Mouse (Mus musculus) CH12.LX (cell line): Measurements from ENCODE around the gene Commd9. TPM values are rescaled to one million over a fixed set of nuclear protein-coding genes. Genes with fewer than 3 reads are reported as not detected.

ENCODE experiments used
- DNase-seq: peaks from one replicate; pipeline ENCODE4 v3.0.0-alpha.2; 2013; ENCODE audit errors: extremely low read depth
- H3K27ac ChIP-seq: 2 replicates; pipeline ENCODE4 v1.5.1; 2012; ENCODE audit warnings: low read depth, mild to moderate bottlenecking, control low read depth, moderate library complexity; ENCODE audit not compliant: insufficient read depth
- H3K27me3 ChIP-seq: replicated peaks from 2 replicates; pipeline ENCODE3; 2012; ENCODE audit warnings: inconsistent platforms
- H3K36me3 ChIP-seq, 2 experiments: replicated peaks in 1 of 2; 2 replicates each; pipeline versions ENCODE3 to v1.6.1; 2012; ENCODE audit warnings: inconsistent platforms in 1 of 2, low read length in 1 of 2, mild to moderate bottlenecking in 1 of 2, mixed read lengths in 1 of 2, moderate library complexity in 1 of 2; ENCODE audit not compliant: control insufficient read depth in 1 of 2, insufficient read depth in 1 of 2
- H3K4me1 ChIP-seq, 2 experiments: 2 replicates each; pipeline ENCODE4 v1.6.1; 2012; ENCODE audit warnings: inconsistent platforms in 1 of 2, moderate library complexity in 1 of 2; ENCODE audit not compliant: insufficient read depth in 2 of 2, control insufficient read depth in 1 of 2
- H3K4me2 ChIP-seq: 2 replicates; pipeline ENCODE4 v1.6.1; 2012; ENCODE audit warnings: low read depth, mild to moderate bottlenecking, control low read depth; ENCODE audit not compliant: poor library complexity, insufficient read depth, severe bottlenecking
- H3K4me3 ChIP-seq, 3 experiments: fragments of 150-350 bp in 1 of 3; sonication (generic) in 1 of 3; replicated peaks in 1 of 3; 2 replicates each; pipeline versions ENCODE3 to v1.5.1; 2011 to 2012; ENCODE audit warnings: low read depth in 2 of 3, low read length in 2 of 3, mild to moderate bottlenecking in 2 of 3, moderate library complexity in 2 of 3, control low read depth in 1 of 3, improper control_type of control experiment in 1 of 3, inconsistent platforms in 1 of 3, mixed read lengths in 1 of 3; ENCODE audit not compliant: poor library complexity in 1 of 3
- H3K79me2 ChIP-seq: replicated peaks from 2 replicates; pipeline ENCODE4 v1.6.1; 2012; ENCODE audit warnings: mild to moderate bottlenecking, moderate library complexity; ENCODE audit not compliant: control insufficient read depth, poor library complexity, insufficient read depth, severe bottlenecking; ENCODE audit errors: extremely low read depth
- H3K9ac ChIP-seq: 2 replicates; pipeline ENCODE4 v1.6.1; 2012; ENCODE audit warnings: low read depth, mild to moderate bottlenecking, control low read depth, moderate library complexity; ENCODE audit not compliant: insufficient read depth
- H3K9me3 ChIP-seq: replicated peaks from 2 replicates; pipeline ENCODE3; 2012; ENCODE audit warnings: low read length, inconsistent platforms, mixed read lengths
- BHLHE40 ChIP-seq: IDR thresholded peaks from 2 replicates; pipeline ENCODE4 v1.6.1; 2011; ENCODE audit warnings: mild to moderate bottlenecking, low read depth, low read length, improper control_type of control experiment
- CHD2 ChIP-seq: IDR thresholded peaks from 2 replicates; pipeline ENCODE4 v1.6.1; 2011; ENCODE audit warnings: low read length, improper control_type of control experiment
- CTCF ChIP-seq, 2 experiments: IDR thresholded peaks in 1 of 2; conservative IDR thresholded peaks in 1 of 2; 2 replicates each; pipeline ENCODE4 v1.5.1; 2011 to 2012; ENCODE audit warnings: low read depth in 2 of 2, low read length in 2 of 2, improper control_type of control experiment in 1 of 2, inconsistent platforms in 1 of 2, mild to moderate bottlenecking in 1 of 2, moderate library complexity in 1 of 2
- ETS1 ChIP-seq: conservative IDR thresholded peaks from 2 replicates; pipeline ENCODE4 v1.6.1; 2012; ENCODE audit warnings: low read depth, mild to moderate bottlenecking, inconsistent platforms, low read length, improper control_type of control experiment, moderate library complexity
- HCFC1 ChIP-seq: IDR thresholded peaks from 2 replicates; pipeline ENCODE4 v1.6.1; 2012; ENCODE audit warnings: low read depth, mild to moderate bottlenecking, inconsistent platforms, low read length, improper control_type of control experiment
- JUN ChIP-seq: IDR thresholded peaks from 2 replicates; pipeline ENCODE4 v1.6.1; 2011; ENCODE audit warnings: low read depth, mild to moderate bottlenecking, low read length, improper control_type of control experiment, moderate library complexity; ENCODE audit not compliant: insufficient read depth
- JUND ChIP-seq: conservative IDR thresholded peaks from 2 replicates; pipeline ENCODE4 v1.6.1; 2011; ENCODE audit warnings: low read depth, low read length, improper control_type of control experiment
- KAT2A ChIP-seq: IDR thresholded peaks from 2 replicates; pipeline ENCODE4 v1.6.1; 2012; ENCODE audit warnings: low read length, improper control_type of control experiment, inconsistent platforms; ENCODE audit not compliant: insufficient replicate concordance
- MAX ChIP-seq: IDR thresholded peaks from 2 replicates; pipeline ENCODE4 v1.6.1; 2011; ENCODE audit warnings: low read length, improper control_type of control experiment
- MXI1 ChIP-seq: IDR thresholded peaks from 2 replicates; pipeline ENCODE4 v1.6.1; 2011; ENCODE audit warnings: mild to moderate bottlenecking, low read depth, low read length, improper control_type of control experiment
- MYC ChIP-seq: IDR thresholded peaks from 2 replicates; pipeline ENCODE4 v1.6.1; 2011; ENCODE audit warnings: low read depth, mild to moderate bottlenecking, improper control_type of control experiment, low read length
- NELFE ChIP-seq: IDR thresholded peaks from 2 replicates; pipeline ENCODE4 v1.6.1; 2011; ENCODE audit warnings: low read depth, low read length, improper control_type of control experiment
- NRF1 ChIP-seq: IDR thresholded peaks from 2 replicates; pipeline ENCODE4 v1.6.1; 2014; ENCODE audit warnings: low read depth, mild to moderate bottlenecking, inconsistent platforms, low read length, improper control_type of control experiment, moderate library complexity
- PAX5 ChIP-seq: IDR thresholded peaks from 2 replicates; pipeline ENCODE4 v1.6.1; 2012; ENCODE audit warnings: low read length, inconsistent platforms, mixed read lengths
- RAD21 ChIP-seq: IDR thresholded peaks from 2 replicates; pipeline ENCODE4 v1.6.1; 2011; ENCODE audit warnings: low read depth, mild to moderate bottlenecking, low read length, improper control_type of control experiment, moderate library complexity
- SIN3A ChIP-seq: IDR thresholded peaks from 2 replicates; pipeline ENCODE4 v1.6.1; 2012; ENCODE audit warnings: low read length, improper control_type of control experiment, inconsistent platforms
- SMC3 ChIP-seq: IDR thresholded peaks from 2 replicates; pipeline ENCODE4 v1.6.1; 2011; ENCODE audit warnings: low read depth, low read length, improper control_type of control experiment
- TCF12 ChIP-seq: IDR thresholded peaks from 2 replicates; pipeline ENCODE4 v1.6.1; 2014; ENCODE audit warnings: low read depth, mild to moderate bottlenecking, inconsistent platforms, low read length, improper control_type of control experiment
- ZNF384 ChIP-seq: IDR thresholded peaks from 2 replicates; pipeline ENCODE4 v1.6.1; 2012; ENCODE audit warnings: low read depth, low read length, improper control_type of control experiment, inconsistent platforms
- dilution Hi-C: fragments of 300-500 bp; cut with MboI; formaldehyde crosslinking; loops from 2 replicates; pipeline ENCODE4 v1.14.3; 2020; ENCODE audit warnings: low sequenced_read_pairs; ENCODE audit not compliant: extremely low pct_unique_long_range_greater_than_20kb, extremely low pct_ligation_motif_present
- in situ Hi-C: fragments of 300-500 bp; cut with MboI; formaldehyde crosslinking; loops from 3 replicates; pipeline ENCODE4 v1.14.3; 2019; ENCODE audit warnings: low sequenced_read_pairs, low pct_ligation_motif_present, low pct_unique_long_range_greater_than_20kb, mixed read lengths
- polyA plus RNA-seq: library from polyadenylated mRNA; unstranded; fragments of >175 nt; gene quantifications from 2 replicates; pipeline ENCODE4 v1.2.1, GENCODE M21; 2012; ENCODE audit warnings: low read depth; ENCODE audit not compliant: insufficient read length
- total RNA-seq, 2 experiments: library from RNA; depleted of rRNA; stranded (reverse); fragments of 300-350 nt in 1 of 2; fragments of >200 nt in 1 of 2; gene quantifications; 2 replicates each; pipeline ENCODE4 v1.2.3; 2012 to 2014

The Commd9 gene
- total and polyA plus RNA-seq, 3 experiments: 22.3 to 140 (median 26.1) TPM

DNA sequence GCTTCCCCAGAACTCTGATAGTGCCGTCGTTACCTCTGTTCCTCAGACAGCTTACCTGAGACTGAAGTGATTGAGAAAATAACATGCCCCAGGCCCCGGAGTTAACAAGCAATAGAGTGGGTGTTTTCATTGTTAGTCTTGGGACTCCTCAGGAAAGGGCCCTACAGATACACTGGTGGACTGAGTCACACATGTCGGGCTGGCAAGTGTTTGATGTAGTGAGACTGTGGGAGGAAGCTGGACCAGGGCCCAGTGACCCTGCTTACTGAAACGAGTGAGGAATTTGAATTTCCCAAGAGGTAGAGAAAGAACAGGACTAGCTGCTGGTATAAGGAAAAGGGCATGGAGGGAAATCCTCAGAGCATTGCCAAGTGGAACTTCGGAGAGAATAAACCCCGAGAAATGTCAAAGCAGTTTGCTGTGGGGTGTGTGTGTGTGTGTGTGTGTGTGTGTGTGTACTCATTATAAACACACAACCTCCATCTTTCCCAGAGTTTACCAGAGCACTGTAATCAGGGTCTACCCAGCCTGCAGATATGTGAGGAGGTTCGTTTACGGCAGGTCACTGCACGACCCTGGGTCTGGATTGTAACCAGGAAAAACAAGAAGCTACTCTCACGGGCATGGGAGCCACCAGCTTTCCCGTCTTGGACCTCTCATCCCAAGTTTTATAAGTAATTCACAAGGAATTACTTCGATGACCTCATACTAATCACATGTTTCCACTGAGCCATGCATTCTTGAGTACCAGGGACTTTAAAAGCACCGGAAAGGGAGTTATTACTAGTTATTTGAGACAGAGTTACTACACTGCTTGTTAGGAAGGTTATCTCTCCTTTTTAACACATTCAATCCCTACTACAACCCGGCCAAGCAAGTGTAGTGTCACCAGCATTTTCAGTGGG is 23.6 kb upstream of the Commd9 start:
- dilution Hi-C loops (no loop called here), in situ Hi-C loops (no loop called here)
- no peaks in the 10 kb centered on the region for H3K9me3 ChIP-seq
- H3K79me2 ChIP-seq: no peaks in the 10 kb centered on the region
- no peak for TF ChIP-seq KAT2A
- no peak for TF ChIP-seq JUND
- no peak for TF ChIP-seq ETS1
- no peak for TF ChIP-seq TCF12
- no peak overlapping the region for H3K4me3 ChIP-seq
- H3K4me1 ChIP-seq: peaks cover 0 to 3% of the 10 kb centered on the region in 2 experiments; a peak in 1 of 4 replicates
- no peak overlapping the region for H3K27ac ChIP-seq
- H3K9ac ChIP-seq: no peak overlapping the region
- H3K27me3 ChIP-seq: no peaks in the 10 kb centered on the region
- no peak for DNase-seq
- no peak overlapping the region for H3K4me2 ChIP-seq
- no peaks in the 10 kb centered on the region for H3K36me3 ChIP-seq

DNA sequence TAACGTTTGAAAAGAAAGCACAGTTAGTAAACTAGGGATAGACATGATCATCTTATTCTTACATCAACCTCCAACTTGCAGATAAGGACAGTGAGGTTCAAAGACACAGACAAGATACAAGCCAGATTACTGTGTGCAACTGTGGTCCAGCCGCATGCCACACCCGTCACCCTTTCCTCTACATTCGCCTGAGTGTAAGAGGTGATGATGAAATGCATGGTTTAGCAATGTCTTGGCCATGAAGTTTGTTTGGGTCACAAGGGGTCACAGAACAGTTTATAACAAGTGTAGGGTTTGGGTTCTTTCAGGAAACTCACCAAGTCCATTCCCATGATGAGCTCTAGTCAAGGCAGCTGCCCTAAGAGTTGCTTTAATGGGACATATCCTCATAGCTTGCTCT is 17.4 kb upstream of the Commd9 start:
- H3K79me2 ChIP-seq: no peaks in the 10 kb centered on the region
- H3K9me3 ChIP-seq: no peaks in the 10 kb centered on the region
- H3K27ac ChIP-seq: no peak overlapping the region
- no peaks in the 10 kb centered on the region for H3K36me3 ChIP-seq
- no peak overlapping the region for H3K4me3 ChIP-seq
- in situ Hi-C loops (no loop called here), dilution Hi-C loops (no loop called here)
- peaks cover 2% of the 10 kb centered on the region for H3K27me3 ChIP-seq
- DNase-seq: no peak
- no peak overlapping the region for H3K9ac ChIP-seq
- TF ChIP-seq MXI1 (no peak), HCFC1 (no peak), MAX (no peak)
- H3K4me1 ChIP-seq: peaks cover 0 to 6% of the 10 kb centered on the region in 2 experiments; a peak in 2 of 4 replicates
- no peak overlapping the region for H3K4me2 ChIP-seq

DNA sequence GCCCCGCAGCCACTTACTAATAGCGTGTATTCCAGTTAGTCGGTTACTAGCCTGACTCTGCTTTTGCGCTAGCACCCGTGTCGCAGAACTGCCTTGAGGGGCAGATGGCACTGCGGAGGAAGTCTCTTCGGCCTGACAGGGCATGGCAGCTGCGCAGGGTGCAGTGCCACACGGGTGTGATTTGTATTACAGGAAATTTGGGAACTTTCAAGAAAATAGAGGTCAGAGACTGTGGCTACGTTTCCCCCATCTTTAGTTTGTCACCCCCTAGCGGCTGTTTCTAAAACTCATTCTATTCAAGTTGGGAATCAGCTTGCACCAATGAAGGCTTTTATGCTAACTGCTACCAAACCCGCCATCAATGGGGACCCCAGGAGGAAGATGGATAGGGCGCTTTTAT is 14.9 kb upstream of the Commd9 start:
- peak; percentile 56 for DNase-seq
- H3K9me3 ChIP-seq: no peaks in the 10 kb centered on the region
- H3K9ac ChIP-seq: no peak overlapping the region
- H3K27me3 ChIP-seq: peaks cover 2% of the 10 kb centered on the region
- dilution Hi-C loops (no loop called here), in situ Hi-C loops (no loop called here)
- peaks cover 3 to 5% of the 10 kb centered on the region in 2 experiments for H3K4me1 ChIP-seq
- H3K36me3 ChIP-seq: no peaks in the 10 kb centered on the region
- H3K79me2 ChIP-seq: no peaks in the 10 kb centered on the region
- no peak for TF ChIP-seq PAX5
- no peak for TF ChIP-seq JUN
- no peak for TF ChIP-seq MAX
- no peak for TF ChIP-seq BHLHE40
- TF ChIP-seq ZNF384: no peak
- peak; percentile 46 to 75 for TF ChIP-seq CTCF (conservative IDR thresholded peaks at IDR 0.05 in 1 of 2, IDR thresholded peaks at IDR 0.05 in 1 of 2; ENCODE audit: low read depth in 2 of 2, low read length in 2 of 2)
- no peak for TF ChIP-seq NRF1
- TF ChIP-seq MYC: no peak
- TF ChIP-seq NELFE: no peak; the same call in 1 of the 2 replicates
- no peak for TF ChIP-seq CHD2
- no peak for TF ChIP-seq HCFC1
- TF ChIP-seq RAD21: peak; percentile 66
- TF ChIP-seq SMC3: peak; percentile 69
- TF ChIP-seq SIN3A: no peak
- no peak overlapping the region for H3K27ac ChIP-seq
- no peak overlapping the region for H3K4me3 ChIP-seq
- 0 out of 2 replicates have a peak overlapping the region, but pooled peaks have one; percentile 21 for H3K4me2 ChIP-seq
